Mouse (Mus musculus): ENCODE measurements around the gene Gm42420.

DNA sequence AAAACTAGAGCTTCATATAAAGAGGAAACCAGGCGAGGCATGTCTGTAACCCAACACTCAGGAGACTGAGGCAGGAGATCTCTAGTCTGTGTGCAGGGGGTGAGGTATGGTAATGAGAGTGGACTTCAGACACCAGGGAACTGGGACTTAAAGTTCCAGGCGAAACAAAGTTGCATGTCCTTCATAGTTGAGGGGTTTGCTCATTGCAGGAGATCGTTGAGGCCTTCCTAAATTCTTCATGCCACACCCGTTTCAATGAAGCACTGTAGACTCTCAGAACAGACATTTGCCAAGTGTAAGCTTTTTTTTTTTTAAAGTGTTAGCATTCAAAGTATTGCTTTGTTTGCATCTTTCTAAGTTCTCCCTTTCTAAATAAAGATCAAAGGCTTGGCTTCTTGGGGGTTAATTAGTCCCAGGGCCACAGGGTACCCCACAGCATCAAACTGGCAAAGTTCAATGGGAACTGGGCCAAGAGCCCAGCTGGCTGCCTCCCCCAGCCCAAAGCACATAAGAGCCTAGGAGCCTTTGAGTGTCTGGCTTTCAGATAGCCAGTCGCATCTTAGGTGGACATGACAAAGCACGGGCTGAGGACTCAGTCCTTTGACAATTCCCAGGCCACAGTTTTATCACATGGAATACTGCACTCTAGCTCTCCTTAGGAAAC, 26.1 kb upstream of the Gm42420 start:
- TF ChIP-seq CTCF (IDR thresholded peaks at IDR 0.05; ENCODE audit: extremely low read depth, insufficient read depth, low read length) (no peak), POLR2A (IDR thresholded peaks at IDR 0.05; ENCODE audit: extremely low read depth, insufficient read depth, low read length) (no peak)
